Mouse (Mus musculus) limb, embryonic 11.5 days (tissue): ENCODE data around the gene Tmem256. TPM values are rescaled to one million over a fixed set of nuclear protein-coding genes. Genes with fewer than 3 reads are reported as not detected.

Experiments
- ATAC-seq: fragments of 200-750 bp; cut with Nextera tagmentation; 2 replicates; pipeline ENCODE4 v1.8.0; 2017; ENCODE audit warnings: low read depth; ENCODE audit not compliant: insufficient number of reproducible peaks, low FRiP score, low TSS enrichment
- DNase-seq: peaks from one replicate; pipeline ENCODE4 v3.0.0-alpha.2; 2015; ENCODE audit warnings: low spot score
- H3K27ac ChIP-seq: fragments of 300-500 bp; sonication (generic); replicated peaks from 2 replicates; pipeline ENCODE4 v1.5.1; 2014; ENCODE audit warnings: low read depth, mild to moderate bottlenecking, low read length
- H3K27me3 ChIP-seq: fragments of 300-500 bp; sonication (generic); 2 replicates; pipeline ENCODE4 v1.6.1; 2014; ENCODE audit warnings: mild to moderate bottlenecking, low read length, mixed read lengths; ENCODE audit not compliant: control insufficient read depth, insufficient read depth
- H3K36me3 ChIP-seq: fragments of 300-500 bp; sonication (generic); 2 replicates; pipeline ENCODE4 v1.6.1; 2014; ENCODE audit warnings: mild to moderate bottlenecking, low read length, moderate library complexity, mixed read lengths; ENCODE audit not compliant: control insufficient read depth, insufficient read depth
- H3K4me1 ChIP-seq: fragments of 300-500 bp; sonication (generic); 2 replicates; pipeline ENCODE4 v1.6.1; 2014; ENCODE audit warnings: low read length, mixed read lengths; ENCODE audit not compliant: control insufficient read depth, insufficient read depth
- H3K4me2 ChIP-seq: fragments of 300-500 bp; sonication (generic); 2 replicates; pipeline ENCODE4 v1.6.1; 2014; ENCODE audit warnings: low read depth, mild to moderate bottlenecking, moderate library complexity; ENCODE audit not compliant: severe bottlenecking
- H3K4me3 ChIP-seq: fragments of 300-500 bp; sonication (generic); 2 replicates; pipeline ENCODE4 v1.5.1; 2014; ENCODE audit warnings: low read depth, low read length
- H3K9ac ChIP-seq: fragments of 300-500 bp; sonication (generic); 2 replicates; pipeline ENCODE4 v1.6.1; 2014; ENCODE audit warnings: mild to moderate bottlenecking, low read length
- H3K9me3 ChIP-seq: fragments of 300-500 bp; sonication (generic); 2 replicates; pipeline ENCODE4 v1.6.1; 2016; ENCODE audit warnings: low read length; ENCODE audit not compliant: control insufficient read depth
- WGBS: fragments of 180-500 bp; shearing (Covaris S2); extraction: QIAGEN DNeasy Blood & Tissue Kit; methylation state at CpG from one replicate; pipeline ENCODE4 v1.1.7; 2014; 5-methylcytosine and 5-hydroxymethylcytosine counted together
- polyA plus RNA-seq: library from polyadenylated mRNA; unstranded; fragments of >200 nt; fragmentation: Nextera tagmentation; extraction: Ambion mirVana; gene quantifications from 2 replicates; pipeline ENCODE4 v1.2.1, GENCODE M21; 2014

Gene Tmem256
- polyA plus RNA-seq, 1 experiment from 2014 or later: 285 TPM

- H3K27me3 ChIP-seq: peaks cover 59% of the 10 kb centered on the region
- no peak overlapping the region for H3K27ac ChIP-seq
- 0 out of 2 replicates have a peak overlapping the region, but pooled peaks have one; percentile 30 for H3K9ac ChIP-seq
- WGBS: 0% methylated on average over 11 of the region's 11 CpGs
- H3K4me2 ChIP-seq: peak overlapping the region; percentile 91
- ATAC-seq (no peak), DNase-seq (no peak)
- H3K4me1 ChIP-seq: peaks cover 42% of the 10 kb centered on the region
- H3K4me3 ChIP-seq: peak overlapping the region; percentile 46
- no peaks in the 10 kb centered on the region for H3K36me3 ChIP-seq
- no peaks in the 10 kb centered on the region for H3K9me3 ChIP-seq
These were observed 38.2 kb upstream of the Tmem256 start for GRCm38 (mm10) chr11:69800138-69800391.

- under 1% methylated on average over 36 of the region's 36 CpGs for WGBS
- peak overlapping the region; percentile 46 for H3K4me3 ChIP-seq
- peak overlapping the region; percentile 91 for H3K4me2 ChIP-seq
- no peaks in the 10 kb centered on the region for H3K9me3 ChIP-seq
- DNase-seq: peak; percentile 83
- H3K27me3 ChIP-seq: peaks cover 65% of the 10 kb centered on the region
- peak overlapping the region; percentile 68 for H3K9ac ChIP-seq
- H3K27ac ChIP-seq: 0 out of 2 replicates have a peak overlapping the region, but pooled peaks have one; percentile 42
- ATAC-seq: peak; percentile 61; the same call in 1 of the 2 replicates
- peaks cover 42% of the 10 kb centered on the region for H3K4me1 ChIP-seq
- H3K36me3 ChIP-seq: no peaks in the 10 kb centered on the region
These were observed 37.7 kb upstream of the Tmem256 start for GRCm38 (mm10) chr11:69800392-69801197.

DNA sequence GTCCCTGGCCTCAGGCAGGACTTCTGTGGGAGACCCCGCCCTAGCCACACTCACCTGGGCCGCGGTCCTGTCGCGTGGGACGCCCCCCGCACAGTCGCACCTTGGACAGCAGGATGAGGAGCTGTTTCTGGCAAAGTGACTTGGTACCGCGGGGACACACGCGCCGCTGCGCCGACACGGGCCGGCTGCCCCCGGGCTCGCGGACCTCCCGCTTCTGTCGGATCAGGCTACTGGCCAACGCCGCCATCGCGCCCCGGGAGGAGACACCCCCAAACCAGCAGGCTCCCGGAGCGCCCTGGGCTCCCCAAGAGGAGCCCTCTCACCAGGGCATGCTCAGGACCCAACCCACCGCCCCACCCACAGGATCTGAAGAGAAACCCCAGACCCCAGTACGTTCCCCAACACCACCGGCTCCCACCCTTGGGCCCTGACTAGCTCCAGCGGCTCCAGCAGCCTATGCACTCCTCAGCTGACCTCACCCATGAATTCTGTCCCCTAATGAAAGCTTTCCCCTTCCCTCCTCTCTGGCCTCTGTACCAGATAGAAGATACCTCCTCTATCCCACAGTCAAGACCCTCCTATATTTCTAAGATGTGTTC lies 36.8 kb upstream of the Tmem256 start, which contains the start of gene Fgf11:
Fgf11 (minus strand) TSS at position 479 of the 599 bp plus-strand sequence.
- peak within 1 kb of the TSS; percentile 46 for H3K4me3 ChIP-seq
- ATAC-seq (no peak), DNase-seq (peak; percentile 32)
- H3K9ac ChIP-seq: peak within 1 kb of the TSS; percentile 68
- no peaks in the 10 kb centered on the region for H3K36me3 ChIP-seq
- H3K27me3 ChIP-seq: peaks cover 70% of the 10 kb centered on the region
- H3K4me1 ChIP-seq: peaks cover 42% of the 10 kb centered on the region
- no peaks in the 10 kb centered on the region for H3K9me3 ChIP-seq
- peak within 1 kb of the TSS; percentile 91 for H3K4me2 ChIP-seq
- WGBS: 2% methylated on average over 33 of the region's 33 CpGs
- 0 out of 2 replicates have a peak within 1 kb of the TSS, but pooled peaks have one; percentile 42 for H3K27ac ChIP-seq

GRCm38 (mm10) chr11:69802648-69803105 lies 35.6 kb upstream of the Tmem256 start:
- H3K27me3 ChIP-seq: peaks cover 72% of the 10 kb centered on the region
- no peaks in the 10 kb centered on the region for H3K9me3 ChIP-seq
- peaks cover 42% of the 10 kb centered on the region for H3K4me1 ChIP-seq
- peak overlapping the region; percentile 34; the same call in 1 of the 2 replicates for H3K9ac ChIP-seq
- ATAC-seq (no peak), DNase-seq (peak; percentile 83)
- no peaks in the 10 kb centered on the region for H3K36me3 ChIP-seq
- H3K27ac ChIP-seq: no peak overlapping the region
- under 1% methylated on average over 33 of the region's 33 CpGs for WGBS
- peak overlapping the region; percentile 85 for H3K4me2 ChIP-seq
- peak overlapping the region; percentile 46 for H3K4me3 ChIP-seq

GRCm38 (mm10) chr11:69803328-69803727 lies 35.0 kb upstream of the Tmem256 start:
- no peak for ATAC-seq
- H3K4me3 ChIP-seq: peak overlapping the region; percentile 46
- WGBS: 2% methylated on average over 12 of the region's 12 CpGs

DNA sequence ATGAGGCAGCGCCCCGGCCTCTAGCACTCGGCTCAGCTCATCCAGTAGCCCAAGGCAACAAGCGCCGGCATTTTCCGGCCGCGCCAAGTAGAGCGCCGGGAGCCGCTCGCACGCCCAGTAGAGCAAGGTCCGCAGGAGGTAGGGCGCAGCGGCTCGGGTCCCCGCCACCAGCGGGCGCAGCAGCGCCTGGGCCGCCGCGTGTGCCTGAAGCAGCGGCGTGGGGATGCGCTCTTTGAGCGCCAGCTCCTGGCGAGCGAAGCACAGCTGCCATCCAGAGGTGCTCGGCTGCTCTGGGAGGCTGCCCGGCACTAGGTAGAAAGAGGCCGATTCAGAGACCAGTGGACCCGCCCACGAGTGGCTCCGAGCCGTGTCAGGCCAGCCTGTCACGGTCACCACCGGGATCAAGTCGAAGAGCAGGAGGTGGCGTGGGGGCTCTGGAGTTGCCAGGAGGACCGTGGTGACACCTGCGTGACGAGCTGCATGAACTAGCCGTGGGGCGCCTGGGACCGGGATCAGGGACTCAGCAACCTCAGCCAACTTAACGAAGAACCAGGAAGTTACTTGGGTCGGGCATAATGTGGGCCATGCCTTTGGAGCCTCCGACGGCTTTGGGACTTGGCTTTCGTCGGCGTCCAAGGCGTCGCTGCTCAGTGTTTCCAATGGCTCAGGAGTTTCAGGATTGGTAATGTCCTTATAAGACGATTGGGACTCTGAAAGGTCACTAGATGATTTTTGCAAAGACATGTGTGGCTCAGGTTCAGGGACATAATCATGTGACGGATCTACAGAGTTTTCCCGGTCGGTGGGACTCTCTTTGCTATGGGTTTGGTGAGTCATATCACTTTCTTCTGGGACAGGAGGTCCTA lies 34.3 kb upstream of the Tmem256 start:
- WGBS: 1% methylated on average over 60 of the region's 60 CpGs

More at GRCm38 (mm10) chr11:69803328-69803727, 35.0 kb upstream of the Tmem256 start:
- Histone ChIP-seq H3K9ac (no peak overlapping the region; the same call in 1 of the 2 replicates), H3K9me3 (no peaks in the 10 kb centered on the region), H3K36me3 (no peaks in the 10 kb centered on the region), H3K4me2 (peak overlapping the region; percentile 85), H3K27me3 (peaks cover 65% of the 10 kb centered on the region), H3K27ac (no peak overlapping the region), H3K4me1 (peaks cover 42% of the 10 kb centered on the region)
- no peak for DNase-seq

DNA sequence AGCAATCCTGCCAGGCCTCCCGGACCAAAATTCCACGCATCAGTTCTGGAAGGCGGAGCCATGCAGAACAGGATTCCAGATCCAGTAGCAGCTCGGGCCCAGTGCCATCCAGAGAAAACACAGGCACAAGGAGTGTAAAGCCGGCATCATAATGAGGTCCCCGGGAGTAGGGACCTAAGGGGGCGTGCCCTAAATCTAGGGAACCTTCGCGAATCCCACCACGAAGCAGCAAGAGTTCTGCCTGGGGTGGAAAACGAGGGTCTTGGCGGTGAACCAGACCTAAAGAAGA lies 33.7 kb upstream of the Tmem256 start:
- Histone ChIP-seq H3K27me3 (peaks cover 61% of the 10 kb centered on the region), H3K4me3 (no peak overlapping the region; the same call in 1 of the 2 replicates), H3K9ac (no peak overlapping the region), H3K9me3 (no peaks in the 10 kb centered on the region), H3K4me2 (peak overlapping the region; percentile 85; the same call in 1 of the 2 replicates), H3K36me3 (no peaks in the 10 kb centered on the region), H3K4me1 (peaks cover 40% of the 10 kb centered on the region), H3K27ac (no peak overlapping the region)
- WGBS: 3% methylated on average over 12 of the region's 12 CpGs
- no peak for ATAC-seq
- DNase-seq: peak; percentile 41

More for the DNA sequence above, 34.3 kb upstream of the Tmem256 start:
- peaks cover 62% of the 10 kb centered on the region for H3K27me3 ChIP-seq
- H3K9ac ChIP-seq: peak overlapping the region; percentile 41; the same call in 1 of the 2 replicates
- peak overlapping the region; percentile 85 for H3K4me2 ChIP-seq
- H3K9me3 ChIP-seq: no peaks in the 10 kb centered on the region
- H3K36me3 ChIP-seq: no peaks in the 10 kb centered on the region
- H3K27ac ChIP-seq: no peak overlapping the region
- ATAC-seq (no peak), DNase-seq (peak; percentile 79)
- H3K4me3 ChIP-seq: peak overlapping the region; percentile 46
- H3K4me1 ChIP-seq: peaks cover 42% of the 10 kb centered on the region
